Mouse (Mus musculus) stomach, embryonic 16.5 days (tissue): ENCODE results near the gene Cdsn. TPM values are rescaled to one million over a fixed set of nuclear protein-coding genes. Genes with fewer than 3 reads are reported as not detected.
"Not testable (repeated sequence)": the region's sequence is repeated elsewhere in the genome, so short reads cannot be mapped to it uniquely, and the experiment has no call there.

Source experiments
- ATAC-seq: fragments of 200-750 bp; cut with Nextera tagmentation; 2 replicates; pipeline ENCODE4 v1.8.0; 2017; ENCODE audit warnings: moderate number of reproducible peaks, moderate TSS enrichment; ENCODE audit not compliant: insufficient read depth, low FRiP score
- H3K27ac ChIP-seq: fragments of 300-500 bp; sonication (generic); 2 replicates; pipeline ENCODE4 v1.5.1; 2014; ENCODE audit warnings: low read length
- H3K27me3 ChIP-seq: fragments of 300-500 bp; sonication (generic); 2 replicates; pipeline ENCODE4 v1.6.1; 2014; ENCODE audit warnings: low read length, control low read depth, mixed read lengths; ENCODE audit not compliant: control insufficient read depth, insufficient read depth
- H3K36me3 ChIP-seq: fragments of 300-500 bp; sonication (generic); 2 replicates; pipeline ENCODE4 v1.6.1; 2014; ENCODE audit warnings: low read length; ENCODE audit not compliant: control insufficient read depth, insufficient read depth
- H3K4me1 ChIP-seq: fragments of 300-500 bp; sonication (generic); 2 replicates; pipeline ENCODE4 v1.6.1; 2014; ENCODE audit warnings: low read length, control low read depth, mixed read lengths; ENCODE audit not compliant: control insufficient read depth, insufficient read depth
- H3K4me2 ChIP-seq: fragments of 300-500 bp; sonication (generic); 2 replicates; pipeline ENCODE4 v1.6.1; 2014; ENCODE audit warnings: low read depth, low read length, mixed read lengths
- H3K4me3 ChIP-seq: fragments of 300-500 bp; sonication (generic); replicated peaks from 2 replicates; pipeline ENCODE4 v1.5.1; 2014; ENCODE audit warnings: mild to moderate bottlenecking, low read length
- H3K9ac ChIP-seq: fragments of 300-500 bp; sonication (generic); 2 replicates; pipeline ENCODE4 v1.6.1; 2014; ENCODE audit warnings: low read length
- H3K9me3 ChIP-seq: fragments of 300-500 bp; sonication (generic); replicated peaks from 2 replicates; pipeline ENCODE4 v1.6.1; 2016; ENCODE audit warnings: low read length, control low read depth; ENCODE audit not compliant: control insufficient read depth
- WGBS: fragments of 180-500 bp; shearing (Covaris S2); extraction: QIAGEN DNeasy Blood & Tissue Kit; methylation state at CpG from one replicate; pipeline ENCODE4 v1.1.7; 2014; 5-methylcytosine and 5-hydroxymethylcytosine counted together
- polyA plus RNA-seq: library from polyadenylated mRNA; unstranded; fragments of >200 nt; fragmentation: Nextera tagmentation; extraction: Ambion mirVana; gene quantifications from 2 replicates; pipeline ENCODE4 v1.2.1, GENCODE M21; 2015

Gene Cdsn
- polyA plus RNA-seq, 1 experiment from 2014 or later: 7.7 TPM

GRCm38 (mm10) chr17:35508279-35508678 lies 43.6 kb upstream of the Cdsn start:
- H3K27ac ChIP-seq, H3K4me2 ChIP-seq, H3K9me3 ChIP-seq, H3K36me3 ChIP-seq, H3K4me3 ChIP-seq, ATAC-seq, H3K4me1 ChIP-seq, H3K9ac ChIP-seq: not testable (repeated sequence)
- H3K27me3 ChIP-seq: peaks cover 11% of the 10 kb centered on the region; the same call in 1 of the 2 replicates
- 59% methylated on average over 4 of the region's 5 CpGs for WGBS

GRCm38 (mm10) chr17:35509284-35509683 lies 42.6 kb upstream of the Cdsn start:
- 27% methylated on average over 8 of the region's 8 CpGs for WGBS
- peaks cover 4% of the 10 kb centered on the region for H3K4me1 ChIP-seq
- H3K36me3 ChIP-seq: no peaks in the 10 kb centered on the region
- no peak overlapping the region for H3K4me2 ChIP-seq
- peaks cover 11% of the 10 kb centered on the region; the same call in 1 of the 2 replicates for H3K27me3 ChIP-seq
- H3K27ac ChIP-seq: no peak overlapping the region
- peak; percentile 33; the same call in 1 of the 2 replicates for ATAC-seq
- no peak overlapping the region for H3K9ac ChIP-seq
- no peak overlapping the region for H3K4me3 ChIP-seq
- H3K9me3 ChIP-seq: no peaks in the 10 kb centered on the region

- Histone ChIP-seq H3K9me3 (no peaks in the 10 kb centered on the region), H3K36me3 (no peaks in the 10 kb centered on the region), H3K4me1 (peaks cover 24% of the 10 kb centered on the region), H3K4me3 (no peak overlapping the region), H3K27ac (no peak overlapping the region), H3K4me2 (no peak overlapping the region), H3K9ac (no peak overlapping the region), H3K27me3 (no peaks in the 10 kb centered on the region)
- WGBS: 92% methylated on average over 7 of the region's 7 CpGs
- ATAC-seq: no peak
Measured at GRCm38 (mm10) chr17:35512916-35513626, 38.9 kb upstream of the Cdsn start.

GRCm38 (mm10) chr17:35513886-35514285 lies 38.0 kb upstream of the Cdsn start:
- no peak overlapping the region for H3K4me3 ChIP-seq
- no peak for ATAC-seq
- H3K27me3 ChIP-seq: no peaks in the 10 kb centered on the region
- peaks cover 27% of the 10 kb centered on the region for H3K4me1 ChIP-seq
- no peaks in the 10 kb centered on the region for H3K36me3 ChIP-seq
- H3K27ac ChIP-seq: no peak overlapping the region
- no peaks in the 10 kb centered on the region for H3K9me3 ChIP-seq
- WGBS: 9% methylated on average over 2 of the region's 2 CpGs
- H3K9ac ChIP-seq: 0 out of 2 replicates have a peak overlapping the region, but pooled peaks have one; percentile 79
- H3K4me2 ChIP-seq: peak overlapping the region; percentile 87

- Histone ChIP-seq H3K4me3 (peak overlapping the region; percentile 62), H3K27ac (no peak overlapping the region), H3K9me3 (no peaks in the 10 kb centered on the region), H3K4me1 (peaks cover 24% of the 10 kb centered on the region), H3K9ac (peak overlapping the region; percentile 79), H3K27me3 (no peaks in the 10 kb centered on the region), H3K36me3 (no peaks in the 10 kb centered on the region), H3K4me2 (peak overlapping the region; percentile 87)
- 41% methylated on average over 6 of the region's 6 CpGs for WGBS
- no peak for ATAC-seq
Measured at GRCm38 (mm10) chr17:35514756-35515155, 37.2 kb upstream of the Cdsn start.

GRCm38 (mm10) chr17:35515911-35516640 lies 35.9 kb upstream of the Cdsn start:
- Histone ChIP-seq H3K27me3 (no peaks in the 10 kb centered on the region), H3K9ac (peak overlapping the region; percentile 79), H3K9me3 (no peaks in the 10 kb centered on the region), H3K27ac (peak overlapping the region; percentile 29), H3K36me3 (no peaks in the 10 kb centered on the region), H3K4me1 (peaks cover 24% of the 10 kb centered on the region), H3K4me2 (peak overlapping the region; percentile 87), H3K4me3 (peak overlapping the region; percentile 62)
- ATAC-seq: no peak
- 3% methylated on average over 25 of the region's 25 CpGs for WGBS

GRCm38 (mm10) chr17:35516652-35517500 lies 35.1 kb upstream of the Cdsn start, which contains the start of the genes Tcf19 and Cchcr1:
Gene Tcf19, minus strand, starts transcription at chr17:35516824.
Gene Cchcr1, plus strand, starts transcription at chr17:35517100.
- under 1% methylated on average over 67 of the region's 67 CpGs for WGBS
- H3K27me3 ChIP-seq: no peaks in the 10 kb centered on the region
- H3K36me3 ChIP-seq: no peaks in the 10 kb centered on the region

GRCm38 (mm10) chr17:35517526-35517925 lies 34.4 kb upstream of the Cdsn start:
- Histone ChIP-seq H3K27me3 (no peaks in the 10 kb centered on the region), H3K9me3 (no peaks in the 10 kb centered on the region), H3K4me2 (peak overlapping the region; percentile 78), H3K36me3 (no peaks in the 10 kb centered on the region), H3K27ac (peak overlapping the region; percentile 62), H3K4me1 (peaks cover 24% of the 10 kb centered on the region), H3K4me3 (peak overlapping the region; percentile 62), H3K9ac (peak overlapping the region; percentile 73)
- WGBS: 2% methylated on average over 12 of the region's 12 CpGs
- no peak for ATAC-seq

More at GRCm38 (mm10) chr17:35516652-35517500, 35.1 kb upstream of the Cdsn start, which contains the start of the genes Tcf19 and Cchcr1:
- Histone ChIP-seq H3K4me1 (peaks cover 24% of the 10 kb centered on the region), H3K27ac (peak within 1 kb of the TSS; percentile 62), H3K9me3 (no peaks in the 10 kb centered on the region), H3K9ac (peak within 1 kb of the TSS; percentile 79), H3K4me2 (peak within 1 kb of the TSS; percentile 87), H3K4me3 (peak within 1 kb of the TSS; percentile 62)
- ATAC-seq: peak; percentile 97
